Mouse (Mus musculus) heart, embryonic 15.5 days (tissue): Measurements from ENCODE around the gene Rabl3. TPM values are rescaled to one million over a fixed set of nuclear protein-coding genes. Genes with fewer than 3 reads are reported as not detected.

Experiments
- polyA plus RNA-seq: library from polyadenylated mRNA; unstranded; fragments of >200 nt; fragmentation: Nextera tagmentation; extraction: Ambion mirVana; gene quantifications from 2 replicates; pipeline ENCODE4 v1.2.1, GENCODE M21; 2015

Rabl3 gene
- polyA plus RNA-seq, 1 experiment from 2014 or later, result 19.1 TPM

Other genes starting within 250 kb of the Rabl3 start
- 0.22 and 0.33 TPM in 2 replicates for gene Stxbp5l, start 154.9 kb upstream of the Rabl3 start, polyA plus RNA-seq
- gene Gtf2e1, start 96 bp upstream of the Rabl3 start, polyA plus RNA-seq, result 17.8 and 18.9 TPM in 2 replicates
- gene Hgd, start 40.3 kb downstream of the Rabl3 start, polyA plus RNA-seq, result 0.21 and 0.30 TPM in 2 replicates
- gene Ndufb4, start 114.6 kb downstream of the Rabl3 start, polyA plus RNA-seq, result 64.7 and 134 TPM in 2 replicates
- gene Fstl1, start 237.0 kb downstream of the Rabl3 start, polyA plus RNA-seq, result 468 and 518 TPM in 2 replicates